Mouse (Mus musculus): Measurements from ENCODE around the gene Retreg3. TPM values are rescaled to one million over a fixed set of nuclear protein-coding genes. Genes with fewer than 3 reads are reported as not detected.
A peak's percentile ranks its signal among the peaks of the same experiment; 100 is the strongest.

Gene Retreg3
- polyA plus RNA-seq (2014; fragmentation: Nextera tagmentation; extraction: Ambion mirVana), result 7.2 and 8.0 TPM in 2 replicates

DNA sequence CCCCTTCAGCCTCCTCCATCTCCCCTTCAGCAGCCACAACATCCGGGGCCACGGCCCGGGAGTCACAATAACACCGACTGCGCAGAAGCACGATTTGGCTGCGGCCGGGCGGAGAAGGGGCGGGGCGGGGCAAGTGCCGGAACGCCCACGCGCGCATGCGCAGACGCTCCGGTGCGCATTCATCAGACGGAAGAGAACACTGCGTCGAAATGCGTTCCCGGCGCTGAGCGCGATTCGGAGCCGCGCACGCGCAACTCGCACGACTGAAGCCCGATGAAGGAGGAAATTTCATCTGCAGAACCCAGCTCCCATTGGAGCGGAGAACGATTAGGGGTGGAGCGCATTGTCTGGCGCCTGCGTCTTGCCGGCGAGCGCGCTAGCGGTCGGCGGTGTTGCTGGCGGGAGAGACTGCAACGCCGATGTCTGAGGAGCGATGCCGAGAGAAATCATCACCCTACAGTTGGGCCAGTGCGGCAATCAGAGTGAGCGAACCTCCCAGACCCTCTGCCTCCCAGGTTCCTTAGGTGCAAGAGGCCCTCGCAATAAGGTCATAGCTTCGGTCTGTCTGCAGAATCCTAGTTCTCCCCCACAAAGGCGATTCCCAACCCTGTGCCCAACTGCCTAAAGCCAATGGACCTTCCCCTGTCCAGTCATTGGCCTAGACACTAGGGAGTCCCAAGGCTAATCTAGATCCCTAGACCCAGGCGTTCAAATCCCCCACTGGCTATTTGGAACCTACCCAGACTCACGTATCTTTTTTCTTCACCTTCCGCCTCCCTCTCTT is at the start of gene Retreg3, which contains the start of gene Tubg1:
Retreg3 (minus strand) TSS at position 133 of the 784 bp plus-strand sequence.
Tubg1 (plus strand) TSS at position 178 of the 784 bp plus-strand sequence.
- under 1% methylated on average over 61 of the region's 61 CpGs for WGBS
- Histone ChIP-seq H3K4me3 (ENCODE audit: low read depth, low read length) (peak within 1 kb of the TSS; percentile 95), H3K27me3 (replicated peaks; ENCODE audit: control insufficient read depth, insufficient read depth, low read length) (no peaks in the 10 kb centered on the region), H3K4me2 (ENCODE audit: low read length) (peak within 1 kb of the TSS; percentile 94), H3K36me3 (ENCODE audit: control insufficient read depth, insufficient read depth, low read length) (peaks cover 30% of the 10 kb centered on the region), H3K4me1 (replicated peaks; ENCODE audit: control insufficient read depth, insufficient read depth, low read length) (peaks cover 20% of the 10 kb centered on the region), H3K9me3 (ENCODE audit: control insufficient read depth, low read length) (no peaks in the 10 kb centered on the region), H3K27ac (ENCODE audit: low read depth) (peak within 1 kb of the TSS; percentile 79), H3K9ac (ENCODE audit: low read length) (peak within 1 kb of the TSS; percentile 79)
- ATAC-seq (replicated peaks; ENCODE audit: low FRiP score, low TSS enrichment, low read depth) (peak; percentile 96), DNase-seq (ENCODE audit: low spot score) (peak; percentile 98)

DNA sequence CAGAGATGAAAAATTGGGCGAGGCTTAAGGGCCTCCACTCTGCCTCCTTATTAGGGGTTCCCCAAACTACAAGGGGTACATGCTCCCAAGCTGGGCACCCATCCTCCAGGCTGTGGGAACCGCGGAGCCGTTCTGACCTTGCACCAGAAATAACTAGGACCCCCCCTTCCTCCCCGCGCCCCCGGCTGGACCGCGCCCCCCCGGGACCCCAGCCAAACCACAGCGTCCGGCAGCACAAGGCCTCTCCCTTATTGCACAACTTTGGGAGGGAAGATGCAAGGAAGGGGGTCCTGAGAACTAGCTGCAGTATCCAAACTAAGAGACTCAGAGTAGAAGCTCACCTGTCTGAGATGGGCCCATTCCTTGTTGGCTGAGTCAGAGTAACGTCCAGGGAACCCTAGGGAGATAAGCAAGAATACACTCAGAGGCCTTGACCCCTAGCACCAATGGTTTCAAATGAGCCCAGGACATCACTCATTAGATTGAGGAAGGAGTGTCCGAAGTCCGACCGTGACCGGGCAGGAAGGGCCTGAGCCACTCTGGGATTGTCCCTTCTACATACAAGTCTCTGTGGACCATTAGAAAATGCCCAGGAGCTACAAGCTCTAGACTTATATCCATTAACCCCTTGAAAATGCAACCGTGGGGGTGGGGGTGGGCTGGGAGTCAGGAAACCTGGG is 48.7 kb upstream of the Retreg3 start:
- no peak for DNase-seq (ENCODE audit: low spot score)
- Histone ChIP-seq H3K36me3 (ENCODE audit: control insufficient read depth, insufficient read depth, low read length) (peaks cover 43% of the 10 kb centered on the region), H3K4me3 (ENCODE audit: low read depth, low read length) (no peak overlapping the region), H3K4me1 (replicated peaks; ENCODE audit: control insufficient read depth, insufficient read depth, low read length) (peaks cover 26% of the 10 kb centered on the region), H3K27ac (ENCODE audit: low read depth) (no peak overlapping the region), H3K4me2 (ENCODE audit: low read length) (peak overlapping the region; percentile 64; the same call in 1 of the 2 replicates), H3K27me3 (replicated peaks; ENCODE audit: control insufficient read depth, insufficient read depth, low read length) (peaks cover 53% of the 10 kb centered on the region), H3K9ac (ENCODE audit: low read length) (no peak overlapping the region), H3K9me3 (ENCODE audit: control insufficient read depth, low read length) (no peaks in the 10 kb centered on the region)
- no peak for ATAC-seq (replicated peaks; ENCODE audit: low FRiP score, low TSS enrichment, low read depth)
- WGBS, result 73% methylated on average over 18 of the region's 18 CpGs

DNA sequence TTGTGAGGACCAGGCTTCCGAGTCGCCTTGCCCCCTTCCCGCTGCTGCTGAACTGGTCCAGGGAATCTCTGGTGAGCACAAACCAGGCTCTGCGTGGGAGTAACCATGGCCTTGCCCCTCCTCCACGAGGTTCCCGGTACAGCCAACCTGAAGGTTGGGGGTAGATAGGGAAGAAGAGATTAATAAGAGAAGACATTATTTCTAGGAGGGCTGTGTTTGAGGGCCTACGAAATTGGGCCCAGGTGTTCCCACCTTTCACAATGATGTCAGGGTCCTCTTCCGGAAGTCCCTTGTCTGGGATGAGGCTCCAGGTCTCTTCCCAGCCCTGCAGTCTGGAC is 48.2 kb upstream of the Retreg3 start:
- Histone ChIP-seq H3K27ac (ENCODE audit: low read depth) (no peak overlapping the region), H3K4me2 (ENCODE audit: low read length) (no peak overlapping the region), H3K4me3 (ENCODE audit: low read depth, low read length) (no peak overlapping the region), H3K36me3 (ENCODE audit: control insufficient read depth, insufficient read depth, low read length) (peaks cover 48% of the 10 kb centered on the region), H3K9ac (ENCODE audit: low read length) (no peak overlapping the region), H3K4me1 (replicated peaks; ENCODE audit: control insufficient read depth, insufficient read depth, low read length) (peaks cover 21% of the 10 kb centered on the region), H3K27me3 (replicated peaks; ENCODE audit: control insufficient read depth, insufficient read depth, low read length) (peaks cover 54% of the 10 kb centered on the region), H3K9me3 (ENCODE audit: control insufficient read depth, low read length) (no peaks in the 10 kb centered on the region)
- no peak for ATAC-seq (replicated peaks; ENCODE audit: low FRiP score, low TSS enrichment, low read depth)
- no peak for DNase-seq (ENCODE audit: low spot score)
- WGBS, result 64% methylated on average over 8 of the region's 8 CpGs

DNA sequence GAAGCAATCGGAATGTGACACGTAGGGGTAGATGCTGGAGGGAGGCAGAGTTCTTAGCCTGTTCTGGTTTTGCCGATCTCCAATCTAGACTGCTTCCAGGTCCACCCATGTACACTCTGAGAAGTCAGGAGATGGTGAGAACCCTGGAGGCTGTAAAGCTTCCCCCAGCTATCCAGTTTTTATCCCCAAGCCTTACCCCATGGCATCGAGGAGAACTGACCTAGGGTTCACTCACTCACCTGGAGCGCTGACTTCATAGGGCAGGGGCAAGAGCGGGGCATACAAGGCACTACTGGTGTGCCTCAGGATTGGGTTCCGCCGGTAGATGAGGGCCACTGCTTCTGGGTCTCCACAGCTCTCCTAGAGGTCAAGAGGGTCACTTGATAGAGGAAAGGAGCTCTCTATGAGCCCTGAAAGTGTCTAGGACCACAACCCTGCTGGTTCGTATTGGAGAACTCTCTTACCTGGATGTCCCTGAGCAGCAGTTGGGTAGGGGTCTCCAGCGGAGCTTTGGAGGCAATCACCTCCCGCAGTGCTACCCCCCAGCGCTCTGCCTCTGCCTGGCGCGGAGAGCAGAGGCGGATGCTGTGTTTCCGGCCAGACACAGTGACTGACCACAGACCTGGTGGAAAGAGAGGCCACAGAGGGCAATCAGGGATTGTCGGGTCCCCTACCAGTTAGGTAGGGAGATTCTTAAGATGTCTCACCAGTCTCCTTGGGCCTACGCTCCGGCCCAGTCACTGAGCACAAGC is 47.7 kb upstream of the Retreg3 start:
- peaks cover 53% of the 10 kb centered on the region for H3K36me3 ChIP-seq (ENCODE audit: control insufficient read depth, insufficient read depth, low read length)
- no peak overlapping the region for H3K4me3 ChIP-seq (ENCODE audit: low read depth, low read length)
- H3K9ac ChIP-seq (ENCODE audit: low read length), result no peak overlapping the region
- H3K4me2 ChIP-seq (ENCODE audit: low read length), result no peak overlapping the region
- no peak overlapping the region for H3K27ac ChIP-seq (ENCODE audit: low read depth)
- H3K9me3 ChIP-seq (ENCODE audit: control insufficient read depth, low read length), result no peaks in the 10 kb centered on the region
- H3K27me3 ChIP-seq (replicated peaks; ENCODE audit: control insufficient read depth, insufficient read depth, low read length), result peaks cover 54% of the 10 kb centered on the region
- peaks cover 17% of the 10 kb centered on the region for H3K4me1 ChIP-seq (replicated peaks; ENCODE audit: control insufficient read depth, insufficient read depth, low read length)
- ATAC-seq (replicated peaks; ENCODE audit: low FRiP score, low TSS enrichment, low read depth) (no peak), DNase-seq (ENCODE audit: low spot score) (no peak)
- WGBS, result 67% methylated on average over 19 of the region's 19 CpGs

DNA sequence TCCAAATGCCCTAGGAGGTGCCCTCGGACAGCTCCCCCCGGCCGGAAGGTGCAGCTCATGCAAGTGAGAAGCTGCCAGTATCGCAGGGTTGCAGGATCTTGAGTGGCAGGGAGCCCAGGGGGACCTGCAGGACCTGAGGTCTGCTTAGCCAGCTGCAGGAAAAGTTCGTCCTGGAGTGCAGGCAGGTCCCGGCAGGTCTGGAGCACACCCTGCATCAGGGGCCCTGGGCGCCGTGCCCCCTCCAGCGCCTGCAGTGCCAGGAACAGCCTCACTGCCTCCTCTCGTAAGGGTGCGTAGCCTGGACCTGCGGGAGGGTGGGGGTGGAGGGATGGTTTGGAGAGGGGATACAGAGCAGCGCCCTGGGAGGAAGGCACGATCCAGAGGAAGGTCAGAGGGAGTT is 46.7 kb upstream of the Retreg3 start:
- WGBS, result 75% methylated on average over 14 of the region's 14 CpGs
- Histone ChIP-seq H3K36me3 (ENCODE audit: control insufficient read depth, insufficient read depth, low read length) (peaks cover 63% of the 10 kb centered on the region), H3K27me3 (replicated peaks; ENCODE audit: control insufficient read depth, insufficient read depth, low read length) (peaks cover 54% of the 10 kb centered on the region), H3K27ac (ENCODE audit: low read depth) (no peak overlapping the region), H3K4me3 (ENCODE audit: low read depth, low read length) (no peak overlapping the region), H3K9me3 (ENCODE audit: control insufficient read depth, low read length) (no peaks in the 10 kb centered on the region), H3K9ac (ENCODE audit: low read length) (no peak overlapping the region), H3K4me2 (ENCODE audit: low read length) (no peak overlapping the region), H3K4me1 (replicated peaks; ENCODE audit: control insufficient read depth, insufficient read depth, low read length) (peaks cover 12% of the 10 kb centered on the region)
- ATAC-seq (replicated peaks; ENCODE audit: low FRiP score, low TSS enrichment, low read depth) (no peak), DNase-seq (ENCODE audit: low spot score) (no peak)

DNA sequence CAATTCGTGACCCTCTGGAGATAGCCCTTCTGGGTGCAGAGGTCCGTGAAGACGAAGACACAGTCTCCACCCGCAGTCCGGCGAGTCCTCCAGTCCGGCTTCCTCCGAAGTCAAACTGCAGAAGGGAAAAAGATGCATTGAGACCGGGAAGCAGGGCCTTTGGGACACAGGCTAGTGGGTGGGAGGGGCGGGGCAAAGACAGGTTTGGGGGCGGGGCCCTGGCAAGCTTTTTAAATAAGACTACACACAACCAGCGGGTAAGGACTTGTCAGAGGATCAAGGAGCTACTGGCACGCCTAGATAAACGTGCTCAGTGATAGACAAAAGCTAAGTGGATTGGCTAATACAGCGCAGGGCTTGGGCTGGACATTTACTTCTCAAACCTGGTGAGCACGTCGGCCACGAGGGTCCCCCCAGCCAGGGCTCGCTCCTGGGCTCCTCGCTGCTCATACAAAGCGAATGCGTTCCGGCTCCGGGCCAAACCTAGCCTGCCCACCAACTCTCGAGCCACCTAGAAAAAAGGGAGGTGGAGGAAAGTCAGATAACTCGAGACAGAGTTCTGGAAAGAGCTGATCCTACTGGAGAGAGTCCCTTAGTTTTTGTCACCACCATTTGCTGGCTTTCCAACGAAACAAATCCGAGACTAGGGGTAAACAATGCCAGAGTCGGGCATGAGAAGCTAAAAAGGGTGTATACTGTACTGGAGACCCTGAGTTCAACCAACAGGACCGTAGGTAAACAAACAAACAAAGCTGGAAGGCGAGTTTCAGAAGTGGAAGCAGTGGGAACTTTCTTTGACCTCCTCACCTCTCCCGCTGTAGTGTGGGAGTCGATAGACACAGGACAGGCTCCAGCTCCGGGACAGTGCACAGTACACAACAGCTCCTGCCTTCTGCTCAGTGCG is 45.2 kb upstream of the Retreg3 start:
- no peaks in the 10 kb centered on the region for H3K9me3 ChIP-seq (ENCODE audit: control insufficient read depth, low read length)
- H3K27ac ChIP-seq (ENCODE audit: low read depth), result no peak overlapping the region
- peaks cover 64% of the 10 kb centered on the region for H3K36me3 ChIP-seq (ENCODE audit: control insufficient read depth, insufficient read depth, low read length)
- ATAC-seq (replicated peaks; ENCODE audit: low FRiP score, low TSS enrichment, low read depth) (no peak), DNase-seq (ENCODE audit: low spot score) (no peak)
- no peak overlapping the region for H3K4me3 ChIP-seq (ENCODE audit: low read depth, low read length)
- H3K4me1 ChIP-seq (replicated peaks; ENCODE audit: control insufficient read depth, insufficient read depth, low read length), result peaks cover 11% of the 10 kb centered on the region
- no peak overlapping the region for H3K4me2 ChIP-seq (ENCODE audit: low read length)
- no peak overlapping the region for H3K9ac ChIP-seq (ENCODE audit: low read length)
- peaks cover 54% of the 10 kb centered on the region for H3K27me3 ChIP-seq (replicated peaks; ENCODE audit: control insufficient read depth, insufficient read depth, low read length)
- 44% methylated on average over 35 of the region's 35 CpGs for WGBS

DNA sequence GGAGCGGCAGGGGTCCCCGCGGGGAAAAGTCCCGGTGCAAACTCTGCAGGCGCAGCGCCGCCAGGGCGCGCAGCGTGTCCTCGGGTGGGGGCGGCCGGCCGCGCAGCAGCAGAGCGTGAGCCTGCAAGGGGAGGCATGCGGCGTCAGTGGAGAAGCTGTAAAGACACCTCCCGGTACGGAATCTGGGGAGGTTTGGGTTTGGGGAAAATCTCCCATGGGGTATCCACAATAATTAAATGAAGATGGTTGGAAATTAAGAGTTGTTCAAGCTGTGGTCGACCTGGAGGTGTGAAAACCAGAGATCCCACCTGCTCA is 44.6 kb upstream of the Retreg3 start:
- ATAC-seq (replicated peaks; ENCODE audit: low FRiP score, low TSS enrichment, low read depth) (no peak), DNase-seq (ENCODE audit: low spot score) (no peak)
- no peak overlapping the region for H3K9ac ChIP-seq (ENCODE audit: low read length)
- WGBS, result 25% methylated on average over 21 of the region's 21 CpGs
- no peak overlapping the region for H3K27ac ChIP-seq (ENCODE audit: low read depth)
- peaks cover 64% of the 10 kb centered on the region for H3K36me3 ChIP-seq (ENCODE audit: control insufficient read depth, insufficient read depth, low read length)
- H3K4me1 ChIP-seq (replicated peaks; ENCODE audit: control insufficient read depth, insufficient read depth, low read length), result peaks cover 5% of the 10 kb centered on the region
- H3K4me2 ChIP-seq (ENCODE audit: low read length), result peak overlapping the region; percentile 30
- peaks cover 54% of the 10 kb centered on the region for H3K27me3 ChIP-seq (replicated peaks; ENCODE audit: control insufficient read depth, insufficient read depth, low read length)
- no peaks in the 10 kb centered on the region for H3K9me3 ChIP-seq (ENCODE audit: control insufficient read depth, low read length)
- H3K4me3 ChIP-seq (ENCODE audit: low read depth, low read length), result no peak overlapping the region

All from intestine, embryonic 14.5 days (tissue).